Mouse (Mus musculus): Measurements from ENCODE around the gene Catsperg2. TPM values are rescaled to one million over a fixed set of nuclear protein-coding genes. Genes with fewer than 3 reads are reported as not detected.
A peak's percentile ranks its signal among the peaks of the same experiment; 100 is the strongest.

The Catsperg2 gene
- total and polyA plus RNA-seq, 2 experiments, result not detected

DNA sequence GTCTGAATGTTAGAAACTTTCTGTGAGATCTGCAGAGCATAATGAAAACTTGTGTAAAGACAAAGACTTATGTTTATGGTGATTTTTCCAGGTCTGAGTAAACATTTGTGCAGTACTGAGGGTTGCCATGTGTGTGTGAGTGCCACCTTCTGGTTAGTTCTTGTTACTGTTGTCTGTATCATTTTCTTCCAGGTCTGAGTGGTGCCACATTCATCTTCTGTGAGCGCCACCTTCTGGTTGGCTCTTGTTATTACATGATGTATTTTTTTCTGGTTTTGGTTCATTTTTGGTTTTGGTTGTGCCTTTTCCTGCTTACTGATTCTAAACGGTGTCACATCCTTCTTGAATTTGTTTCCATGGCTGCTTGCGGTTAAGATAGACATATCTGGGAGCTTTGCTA lies 45.0 kb downstream of the Catsperg2 start:
- no peak overlapping the region for H3K4me3 ChIP-seq (ENCODE audit: insufficient read depth, low read depth, low read length)
- H3K79me2 ChIP-seq (ENCODE audit: control insufficient read depth, insufficient read depth, low read length), result no peaks in the 10 kb centered on the region
- TF ChIP-seq CTCF (IDR thresholded peaks at IDR 0.05; ENCODE audit: low read depth, low read length), result 0 out of 2 replicates have a peak, but pooled peaks have one; percentile 12
- no peak for TF ChIP-seq POLR2A (IDR thresholded peaks at IDR 0.05; ENCODE audit: extremely low read depth, insufficient read depth, low read length)
- no peak overlapping the region for H3K27ac ChIP-seq (replicated peaks; ENCODE audit: insufficient read depth, low read depth, low read length)
- H3K4me1 ChIP-seq (ENCODE audit: control insufficient read depth, insufficient read depth, low read length), result no peaks in the 10 kb centered on the region
- H3K9ac ChIP-seq (ENCODE audit: low read depth, low read length), result no peak overlapping the region
- 61% methylated on average over 3 of the region's 3 CpGs for WGBS
- H3K27me3 ChIP-seq (ENCODE audit: control insufficient read depth, insufficient read depth, low read length), result no peaks in the 10 kb centered on the region
- no peaks in the 10 kb centered on the region for H3K36me3 ChIP-seq (ENCODE audit: control insufficient read depth, insufficient read depth, low read length)
- DNase-seq (ENCODE audit: extremely low read depth, low read depth, low spot score), result peak; percentile 51

Other genes with a start within 250 kb of the Catsperg2 start
- 3.1 and 3.8 TPM in 2 replicates for gene Sipa1l3, start 208.4 kb downstream of the Catsperg2 start, total RNA-seq (2014; rRNA removed)
- gene Sipa1l3, start 208.4 kb downstream of the Catsperg2 start, polyA plus RNA-seq (2012; rRNA removed), result 6.5 and 9.2 TPM in 2 replicates
- 4.3 and 4.7 TPM in 2 replicates for gene Zfp84, start 41.5 kb upstream of the Catsperg2 start, total RNA-seq (2014; rRNA removed)
- 1.4 and 1.5 TPM in 2 replicates for gene Zfp84, start 41.5 kb upstream of the Catsperg2 start, polyA plus RNA-seq (2012; rRNA removed)
- 1.3 and 1.5 TPM in 2 replicates for gene Zfp30, start 57.0 kb upstream of the Catsperg2 start, total RNA-seq (2014; rRNA removed)
- 1.1 and 1.8 TPM in 2 replicates for gene Zfp30, start 57.0 kb upstream of the Catsperg2 start, polyA plus RNA-seq (2012; rRNA removed)
- gene Zfp790, start 89.1 kb upstream of the Catsperg2 start, total RNA-seq (2014; rRNA removed), result 5.6 and 7.2 TPM in 2 replicates
- gene Zfp790, start 89.1 kb upstream of the Catsperg2 start, polyA plus RNA-seq (2012; rRNA removed), result 1.1 and 1.4 TPM in 2 replicates
- gene Zfp940, start 126.6 kb upstream of the Catsperg2 start, total RNA-seq (2014; rRNA removed), result 0.54 and 0.65 TPM in 2 replicates
- 0.09 and 0.12 TPM in 2 replicates for gene Zfp940, start 126.6 kb upstream of the Catsperg2 start, polyA plus RNA-seq (2012; rRNA removed)
- gene Zfp420, start 132.9 kb upstream of the Catsperg2 start, total RNA-seq (2014; rRNA removed), result 2.8 and 3.7 TPM in 2 replicates
- 0.34 and 0.50 TPM in 2 replicates for gene Zfp420, start 132.9 kb upstream of the Catsperg2 start, polyA plus RNA-seq (2012; rRNA removed)
- 3.6 and 4.6 TPM in 2 replicates for gene Zfp27, start 179.5 kb upstream of the Catsperg2 start, total RNA-seq (2014; rRNA removed)
- 1.1 and 1.3 TPM in 2 replicates for gene Zfp27, start 179.5 kb upstream of the Catsperg2 start, polyA plus RNA-seq (2012; rRNA removed)
- 2.4 and 3.2 TPM in 2 replicates for gene Zfp383, start 181.2 kb upstream of the Catsperg2 start, total RNA-seq (2014; rRNA removed)
- 0.36 and 0.51 TPM in 2 replicates for gene Zfp383, start 181.2 kb upstream of the Catsperg2 start, polyA plus RNA-seq (2012; rRNA removed)
- 2.4 and 2.6 TPM in 2 replicates for gene Zfp74, start 227.1 kb upstream of the Catsperg2 start, total RNA-seq (2014; rRNA removed)
- 2.3 and 2.7 TPM in 2 replicates for gene Zfp74, start 227.1 kb upstream of the Catsperg2 start, polyA plus RNA-seq (2012; rRNA removed)

Data from liver, adult 2 months (tissue).